Mouse (Mus musculus) kidney, postnatal 0 days (tissue): ENCODE data around the gene Ppara. TPM values are rescaled to one million over a fixed set of nuclear protein-coding genes. Genes with fewer than 3 reads are reported as not detected.

Experiments
- ATAC-seq: fragments of 200-750 bp; cut with Nextera tagmentation; replicated peaks from 2 replicates; pipeline ENCODE4 v1.8.0; 2017; ENCODE audit warnings: low read depth, moderate number of reproducible peaks, moderate TSS enrichment, moderate library complexity; ENCODE audit not compliant: low FRiP score
- DNase-seq: peaks from one replicate; pipeline ENCODE4 v3.0.0-alpha.2; 2016; ENCODE audit warnings: low spot score
- H3K27ac ChIP-seq: fragments of 300-500 bp; sonication (generic); 2 replicates; pipeline ENCODE4 v1.5.1; 2014; ENCODE audit warnings: mild to moderate bottlenecking
- H3K27me3 ChIP-seq: fragments of 300-500 bp; sonication (generic); 2 replicates; pipeline ENCODE4 v1.6.1; 2014; ENCODE audit warnings: low read length, mixed read lengths; ENCODE audit not compliant: insufficient read depth
- H3K36me3 ChIP-seq: fragments of 300-500 bp; sonication (generic); 2 replicates; pipeline ENCODE4 v1.6.1; 2014; ENCODE audit warnings: low read length, mixed read lengths; ENCODE audit not compliant: insufficient read depth
- H3K4me1 ChIP-seq: fragments of 300-500 bp; sonication (generic); replicated peaks from 2 replicates; pipeline ENCODE4 v1.6.1; 2014; ENCODE audit warnings: antibody characterized with exemption, low read length, mixed read lengths; ENCODE audit not compliant: insufficient read depth
- H3K4me2 ChIP-seq: fragments of 300-500 bp; sonication (generic); 2 replicates; pipeline ENCODE4 v1.6.1; 2014; ENCODE audit warnings: mild to moderate bottlenecking, low read length, moderate library complexity, mixed read lengths
- H3K4me3 ChIP-seq: fragments of 300-500 bp; sonication (generic); replicated peaks from 2 replicates; pipeline ENCODE4 v1.5.1; 2014; ENCODE audit warnings: low read depth, low read length
- H3K9ac ChIP-seq: fragments of 300-500 bp; sonication (generic); 2 replicates; pipeline ENCODE4 v1.6.1; 2014; ENCODE audit warnings: low read depth, low read length
- H3K9me3 ChIP-seq: fragments of 300-500 bp; sonication (generic); replicated peaks from 2 replicates; pipeline ENCODE4 v1.6.1; 2016; ENCODE audit warnings: low read length, inconsistent platforms, mixed read lengths
- CTCF ChIP-seq: IDR thresholded peaks from 2 replicates; pipeline ENCODE4 v1.5.1; 2016; ENCODE audit warnings: antibody characterized with exemption, low read depth, mild to moderate bottlenecking, moderate library complexity
- WGBS: fragments of 180-500 bp; shearing (Covaris S2); extraction: QIAGEN DNeasy Blood & Tissue Kit; methylation state at CpG from one replicate; pipeline ENCODE4 v1.1.7; 2014; 5-methylcytosine and 5-hydroxymethylcytosine counted together
- polyA plus RNA-seq: library from polyadenylated mRNA; unstranded; fragments of >200 nt; fragmentation: Nextera tagmentation; extraction: Ambion mirVana; gene quantifications from 2 replicates; pipeline ENCODE4 v1.2.1, GENCODE M21; 2015

Gene Ppara
- polyA plus RNA-seq, 1 experiment from 2014 or later, result 12.0 TPM

DNA sequence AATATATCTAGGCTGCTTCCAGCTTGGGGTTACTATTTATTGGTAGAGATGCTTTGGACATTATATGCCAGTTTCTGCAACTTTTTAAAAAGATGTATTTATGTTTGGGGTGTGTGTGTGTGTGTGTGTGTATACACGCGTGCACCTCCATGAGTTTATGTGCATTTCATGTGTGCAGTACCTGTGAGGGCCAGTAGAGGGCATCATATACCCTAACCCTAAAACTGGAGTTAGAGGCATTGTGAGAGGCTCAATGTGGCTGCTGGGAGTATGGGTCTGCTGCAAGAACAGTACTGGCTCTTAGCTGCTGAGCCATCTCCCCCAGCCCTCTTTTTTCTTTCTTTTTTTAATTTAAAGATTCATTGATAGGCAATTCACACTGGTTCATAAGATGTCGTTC is 23.0 kb downstream of the Ppara start:
- ATAC-seq (no peak), DNase-seq (no peak)
- no peak overlapping the region for H3K9ac ChIP-seq
- no peaks in the 10 kb centered on the region for H3K27me3 ChIP-seq
- 97% methylated on average over 3 of the region's 3 CpGs for WGBS
- H3K4me2 ChIP-seq, result no peak overlapping the region
- peak; percentile 25; the same call in 1 of the 2 replicates for TF ChIP-seq CTCF
- no peaks in the 10 kb centered on the region for H3K4me1 ChIP-seq
- no peak overlapping the region for H3K27ac ChIP-seq
- no peaks in the 10 kb centered on the region for H3K9me3 ChIP-seq
- no peaks in the 10 kb centered on the region for H3K36me3 ChIP-seq
- H3K4me3 ChIP-seq, result no peak overlapping the region

- WGBS, result 73% methylated on average over 4 of the region's 4 CpGs
- H3K36me3 ChIP-seq, result no peaks in the 10 kb centered on the region
- no peaks in the 10 kb centered on the region for H3K9me3 ChIP-seq
- no peak overlapping the region for H3K9ac ChIP-seq
- no peak overlapping the region for H3K4me3 ChIP-seq
- ATAC-seq (no peak), DNase-seq (no peak)
- no peaks in the 10 kb centered on the region for H3K4me1 ChIP-seq
- no peaks in the 10 kb centered on the region for H3K27me3 ChIP-seq
- H3K4me2 ChIP-seq, result no peak overlapping the region
- no peak overlapping the region for H3K27ac ChIP-seq
- no peak for TF ChIP-seq CTCF
Measured at GRCm38 (mm10) chr15:85762761-85763160, 28.0 kb downstream of the Ppara start.

- H3K9ac ChIP-seq, result no peak overlapping the region
- ATAC-seq (no peak), DNase-seq (no peak)
- no peak overlapping the region for H3K27ac ChIP-seq
- no peak overlapping the region for H3K4me2 ChIP-seq
- whole genome bisulfite sequencing, result 51% methylated on average over 3 of the region's 3 CpGs
- no peaks in the 10 kb centered on the region for H3K27me3 ChIP-seq
- no peaks in the 10 kb centered on the region for H3K4me1 ChIP-seq
- H3K4me3 ChIP-seq, result no peak overlapping the region
- H3K36me3 ChIP-seq, result no peaks in the 10 kb centered on the region
- no peak for TF ChIP-seq CTCF
- no peaks in the 10 kb centered on the region for H3K9me3 ChIP-seq
Measured at GRCm38 (mm10) chr15:85765022-85765421, 30.2 kb downstream of the Ppara start.

DNA sequence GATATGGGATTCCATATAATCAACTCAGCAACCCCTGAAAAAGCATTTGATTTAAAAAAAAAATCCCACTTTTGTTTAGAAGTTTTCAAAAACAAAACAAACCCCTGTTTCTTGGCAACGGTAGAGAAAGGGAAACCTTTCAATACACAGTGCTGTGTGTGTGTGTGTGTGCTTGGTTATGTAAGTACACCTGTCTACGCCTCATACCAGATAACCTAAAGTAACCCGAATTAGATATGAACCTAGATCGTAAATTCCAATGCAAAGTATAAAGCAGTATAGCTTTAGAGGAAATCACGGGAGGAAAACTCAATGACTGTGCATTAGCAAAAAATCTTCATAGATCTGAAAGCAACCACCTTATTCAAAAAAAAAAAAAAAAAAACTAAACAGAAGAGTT is 31.9 kb downstream of the Ppara start:
- H3K4me1 ChIP-seq, result no peaks in the 10 kb centered on the region
- H3K36me3 ChIP-seq, result no peaks in the 10 kb centered on the region
- no peaks in the 10 kb centered on the region for H3K9me3 ChIP-seq
- 83% methylated on average over 5 of the region's 5 CpGs for WGBS
- ATAC-seq (no peak), DNase-seq (no peak)
- H3K27me3 ChIP-seq, result no peaks in the 10 kb centered on the region
- H3K27ac ChIP-seq, result no peak overlapping the region
- H3K4me2 ChIP-seq, result no peak overlapping the region
- TF ChIP-seq CTCF, result no peak
- H3K4me3 ChIP-seq, result no peak overlapping the region
- no peak overlapping the region for H3K9ac ChIP-seq

DNA sequence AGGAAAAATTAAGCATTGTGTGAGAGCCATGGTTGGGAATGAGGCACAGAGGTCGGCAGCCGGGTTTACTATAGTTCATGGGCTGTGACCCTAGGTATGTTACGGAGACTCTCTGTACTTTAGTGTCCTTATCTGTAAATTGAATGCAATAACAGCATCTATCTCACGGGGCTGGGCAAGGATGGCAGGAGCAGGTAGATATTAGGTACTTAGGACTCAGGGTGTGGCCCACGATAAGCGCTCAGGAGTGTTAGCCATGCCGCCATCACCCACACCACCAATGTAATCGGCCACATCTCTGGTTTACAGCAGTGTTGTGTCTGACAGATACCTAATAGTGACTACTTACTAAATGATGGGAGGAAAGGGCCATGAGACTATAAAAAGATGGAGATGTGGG is 34.2 kb downstream of the Ppara start:
- H3K4me1 ChIP-seq, result no peaks in the 10 kb centered on the region
- WGBS, result 93% methylated on average over 8 of the region's 8 CpGs
- H3K9ac ChIP-seq, result no peak overlapping the region
- no peaks in the 10 kb centered on the region for H3K36me3 ChIP-seq
- DNase-seq (no peak), ATAC-seq (no peak)
- no peak overlapping the region for H3K4me3 ChIP-seq
- no peak for TF ChIP-seq CTCF
- no peak overlapping the region for H3K4me2 ChIP-seq
- no peaks in the 10 kb centered on the region for H3K27me3 ChIP-seq
- H3K9me3 ChIP-seq, result no peaks in the 10 kb centered on the region
- H3K27ac ChIP-seq, result no peak overlapping the region

GRCm38 (mm10) chr15:85771306-85772121 is 36.7 kb downstream of the Ppara start:
- no peaks in the 10 kb centered on the region for H3K4me1 ChIP-seq
- no peaks in the 10 kb centered on the region for H3K27me3 ChIP-seq
- no peaks in the 10 kb centered on the region for H3K36me3 ChIP-seq
- H3K9me3 ChIP-seq, result no peaks in the 10 kb centered on the region
- H3K9ac ChIP-seq, result no peak overlapping the region
- ATAC-seq, result peak; percentile 89
- no peak for DNase-seq
- TF ChIP-seq CTCF, result no peak
- WGBS, result 76% methylated on average over 17 of the region's 17 CpGs
- no peak overlapping the region for H3K4me3 ChIP-seq
- H3K27ac ChIP-seq, result peak overlapping the region; percentile 63; the same call in 1 of the 2 replicates
- H3K4me2 ChIP-seq, result no peak overlapping the region; the same call in 1 of the 2 replicates
